Mouse (Mus musculus): Measurements from ENCODE around the gene Trim10.

DNA sequence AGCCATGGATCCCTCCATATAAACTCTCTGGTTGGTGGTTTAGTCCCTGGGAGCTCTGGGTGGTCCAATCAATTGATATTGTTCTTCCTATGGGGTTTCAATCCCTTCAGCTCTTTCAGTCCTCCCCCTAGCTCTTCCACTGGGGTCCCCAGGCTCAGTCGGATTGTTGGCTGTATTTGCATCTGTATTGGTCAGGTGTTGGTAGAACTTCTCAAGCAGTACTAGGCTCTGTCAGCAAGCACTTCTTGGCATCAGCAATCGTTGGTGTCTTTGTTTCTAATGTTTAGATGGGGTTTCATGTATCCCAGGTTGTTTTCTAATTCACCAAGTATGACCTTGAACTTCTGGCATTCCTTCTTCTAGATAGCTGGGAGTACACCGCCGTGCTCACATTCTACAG is 36.7 kb upstream of the Trim10 start:
- no peak for TF ChIP-seq TAL1 (IDR thresholded peaks at IDR 0.05; ENCODE audit: low read length)
- no peak for TF ChIP-seq GATA1 (IDR thresholded peaks at IDR 0.05; ENCODE audit: low read length)

Measured in erythroblast, embryonic 14.5 days (primary cell).